Mouse (Mus musculus): ENCODE data around the gene Apopt1. TPM values are rescaled to one million over a fixed set of nuclear protein-coding genes. Genes with fewer than 3 reads are reported as not detected.
A peak's percentile ranks its signal among the peaks of the same experiment; 100 is the strongest.

The Apopt1 gene
- polyA plus RNA-seq, 1 experiment from 2014 or later = 57.8 TPM

DNA sequence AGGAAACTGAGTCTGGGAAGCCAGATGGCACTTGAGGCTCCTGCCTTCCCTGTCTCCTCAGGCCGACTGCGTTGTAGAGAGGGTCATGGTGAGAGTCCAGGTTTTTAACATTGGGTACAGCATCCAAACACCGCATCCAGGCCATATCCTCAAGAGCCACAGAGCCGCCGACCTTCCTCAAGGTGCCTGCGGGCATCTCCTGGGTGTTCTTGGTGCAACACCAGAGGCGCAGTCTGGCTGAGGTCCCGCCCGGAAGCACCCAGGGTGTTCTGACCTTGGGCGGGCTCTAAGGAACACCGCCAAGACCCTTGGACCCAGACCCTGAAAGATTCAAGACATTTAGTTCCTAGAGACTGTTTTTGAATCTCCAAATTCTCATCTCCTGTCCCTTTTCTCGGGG is 40.5 kb upstream of the Apopt1 start:
- Histone ChIP-seq H3K36me3 (ENCODE audit: insufficient read depth, low read length) (no peaks in the 10 kb centered on the region), H3K9ac (ENCODE audit: low read depth, low read length) (no peak overlapping the region; the same call in 1 of the 2 replicates), H3K4me2 (ENCODE audit: low read length) (peak overlapping the region; percentile 90), H3K27me3 (ENCODE audit: insufficient read depth, low read length) (peaks cover 17% of the 10 kb centered on the region), H3K4me3 (replicated peaks; ENCODE audit: low read depth, low read length) (peak overlapping the region; percentile 46), H3K4me1 (replicated peaks; ENCODE audit: insufficient read depth, low read length) (peaks cover 39% of the 10 kb centered on the region), H3K9me3 (replicated peaks; ENCODE audit: low read length) (no peaks in the 10 kb centered on the region), H3K27ac (no peak overlapping the region)
- TF ChIP-seq CTCF (IDR thresholded peaks at IDR 0.05; ENCODE audit: low read depth) = no peak
- ATAC-seq (replicated peaks; ENCODE audit: low FRiP score, low read depth) (no peak), DNase-seq (ENCODE audit: low spot score) (no peak)
- WGBS = 12% methylated on average over 12 of the region's 12 CpGs

DNA sequence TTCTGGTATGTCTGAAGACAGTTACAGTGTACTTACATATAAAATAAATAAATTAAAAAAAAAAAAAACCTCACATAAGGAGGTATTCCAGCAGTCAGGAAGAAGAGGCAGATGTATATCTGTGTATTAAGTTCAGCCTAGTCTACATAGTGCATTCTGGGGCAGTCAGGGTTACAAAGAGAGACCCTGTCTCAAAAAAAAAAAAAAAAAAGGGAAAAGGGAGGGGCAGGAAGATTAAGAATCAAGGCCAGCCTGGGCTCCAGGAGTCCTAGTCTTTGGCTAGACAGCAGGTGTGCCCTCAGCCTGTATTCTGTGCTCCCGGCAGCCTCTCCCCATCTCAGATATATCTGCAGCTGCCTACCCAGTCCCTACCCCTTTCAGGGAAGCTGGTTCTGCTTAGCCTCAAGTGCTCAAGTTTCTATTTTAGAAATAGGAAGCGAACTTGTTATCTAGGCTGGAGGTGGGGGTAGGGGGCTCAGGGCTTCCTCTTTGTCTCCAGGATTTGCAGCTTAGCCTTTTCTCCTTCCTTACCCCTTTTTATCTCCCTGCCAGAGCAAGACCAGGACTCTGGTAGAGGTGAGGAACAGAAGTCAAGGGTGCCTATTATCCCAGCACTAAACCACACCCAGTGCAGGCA is 38.1 kb upstream of the Apopt1 start:
- no peak overlapping the region for H3K4me3 ChIP-seq (replicated peaks; ENCODE audit: low read depth, low read length)
- H3K4me2 ChIP-seq (ENCODE audit: low read length) = no peak overlapping the region
- peaks cover 16% of the 10 kb centered on the region for H3K27me3 ChIP-seq (ENCODE audit: insufficient read depth, low read length)
- no peak for DNase-seq (ENCODE audit: low spot score)
- no peak overlapping the region for H3K27ac ChIP-seq
- no peak for ATAC-seq (replicated peaks; ENCODE audit: low FRiP score, low read depth)
- H3K36me3 ChIP-seq (ENCODE audit: insufficient read depth, low read length) = no peaks in the 10 kb centered on the region
- H3K9me3 ChIP-seq (replicated peaks; ENCODE audit: low read length) = no peaks in the 10 kb centered on the region
- 54% methylated on average over 2 of the region's 2 CpGs for WGBS
- peaks cover 30% of the 10 kb centered on the region for H3K4me1 ChIP-seq (replicated peaks; ENCODE audit: insufficient read depth, low read length)
- no peak for TF ChIP-seq CTCF (IDR thresholded peaks at IDR 0.05; ENCODE audit: low read depth)
- H3K9ac ChIP-seq (ENCODE audit: low read depth, low read length) = no peak overlapping the region

DNA sequence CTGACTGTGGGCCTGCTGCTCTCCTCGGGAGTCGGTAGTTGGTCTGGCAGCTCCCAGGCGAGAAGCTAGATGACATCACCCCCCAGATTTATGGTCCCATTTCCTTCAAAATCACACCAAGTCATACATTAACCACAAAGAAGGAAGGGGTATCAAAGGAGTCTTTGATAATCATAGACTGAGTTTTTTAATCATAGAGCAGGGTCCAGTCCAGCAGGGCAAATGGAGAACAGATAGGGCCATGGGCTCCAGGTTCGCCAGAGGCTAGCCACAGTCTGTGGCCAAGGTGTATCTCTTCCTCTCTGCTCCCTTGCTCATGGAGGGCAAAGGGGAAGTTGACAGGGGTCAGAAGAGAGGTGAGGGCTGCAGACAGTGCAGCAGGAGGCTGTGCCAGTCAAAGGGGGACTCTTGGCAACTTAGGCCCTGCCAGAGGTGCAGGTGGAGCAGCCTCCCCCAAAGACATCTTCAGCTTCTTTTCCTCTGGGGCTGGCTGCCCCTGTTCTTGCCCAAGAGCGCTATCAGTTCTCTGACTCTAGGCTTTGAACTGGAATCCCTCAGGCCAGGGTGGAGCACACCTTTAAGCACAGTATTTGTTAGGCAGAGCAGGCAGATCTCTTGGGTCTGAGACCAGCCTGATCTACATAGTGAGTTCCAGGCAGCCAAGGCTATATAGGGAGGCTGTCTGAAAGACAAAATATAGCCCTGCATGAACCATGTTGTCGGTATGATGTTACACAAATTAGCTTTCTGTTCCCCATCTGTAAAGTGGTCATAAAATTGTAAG is 37.1 kb upstream of the Apopt1 start:
- Histone ChIP-seq H3K27ac (no peak overlapping the region), H3K9ac (ENCODE audit: low read depth, low read length) (no peak overlapping the region), H3K9me3 (replicated peaks; ENCODE audit: low read length) (no peaks in the 10 kb centered on the region), H3K4me3 (replicated peaks; ENCODE audit: low read depth, low read length) (no peak overlapping the region), H3K36me3 (ENCODE audit: insufficient read depth, low read length) (no peaks in the 10 kb centered on the region), H3K27me3 (ENCODE audit: insufficient read depth, low read length) (peaks cover 14% of the 10 kb centered on the region; the same call in 1 of the 2 replicates), H3K4me1 (replicated peaks; ENCODE audit: insufficient read depth, low read length) (peaks cover 22% of the 10 kb centered on the region), H3K4me2 (ENCODE audit: low read length) (no peak overlapping the region)
- ATAC-seq (replicated peaks; ENCODE audit: low FRiP score, low read depth) = no peak
- no peak for DNase-seq (ENCODE audit: low spot score)
- WGBS = 66% methylated on average over 6 of the region's 6 CpGs
- TF ChIP-seq CTCF (IDR thresholded peaks at IDR 0.05; ENCODE audit: low read depth) = no peak

- 17% methylated on average over 5 of the region's 5 CpGs for WGBS
- no peak for TF ChIP-seq CTCF (IDR thresholded peaks at IDR 0.05; ENCODE audit: low read depth)
- Histone ChIP-seq H3K36me3 (ENCODE audit: insufficient read depth, low read length) (no peaks in the 10 kb centered on the region), H3K4me2 (ENCODE audit: low read length) (peak overlapping the region; percentile 88), H3K27ac (peak overlapping the region; percentile 88), H3K4me1 (replicated peaks; ENCODE audit: insufficient read depth, low read length) (peaks cover 10% of the 10 kb centered on the region), H3K9ac (ENCODE audit: low read depth, low read length) (peak overlapping the region; percentile 59), H3K27me3 (ENCODE audit: insufficient read depth, low read length) (peaks cover 11% of the 10 kb centered on the region; the same call in 1 of the 2 replicates), H3K4me3 (replicated peaks; ENCODE audit: low read depth, low read length) (peak overlapping the region; percentile 89), H3K9me3 (replicated peaks; ENCODE audit: low read length) (no peaks in the 10 kb centered on the region)
- ATAC-seq (replicated peaks; ENCODE audit: low FRiP score, low read depth) (peak; percentile 9), DNase-seq (ENCODE audit: low spot score) (no peak)
Measured at GRCm38 (mm10) chr12:111677421-111677820, 35.6 kb upstream of the Apopt1 start.

- WGBS = under 1% methylated on average over 51 of the region's 51 CpGs
Measured at GRCm38 (mm10) chr12:111677882-111678669, 35.0 kb upstream of the Apopt1 start, which contains the start of gene Trmt61a. Gene Trmt61a (plus strand): TSS chr12:111678105.

DNA sequence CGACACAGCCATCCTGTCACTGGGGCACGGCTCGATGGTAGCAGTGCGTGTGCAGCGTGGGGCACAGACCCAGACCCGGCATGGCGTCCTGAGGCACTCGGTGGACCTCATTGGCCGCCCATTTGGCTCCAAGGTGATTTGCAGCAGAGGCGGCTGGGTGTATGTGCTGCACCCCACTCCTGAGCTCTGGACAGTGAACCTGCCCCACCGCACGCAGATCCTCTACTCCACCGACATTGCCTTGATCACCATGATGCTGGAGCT is 34.5 kb upstream of the Apopt1 start:
- no peak for TF ChIP-seq CTCF (IDR thresholded peaks at IDR 0.05; ENCODE audit: low read depth)
- Histone ChIP-seq H3K4me1 (replicated peaks; ENCODE audit: insufficient read depth, low read length) (peaks cover 6% of the 10 kb centered on the region; the same call in 1 of the 2 replicates), H3K9me3 (replicated peaks; ENCODE audit: low read length) (no peaks in the 10 kb centered on the region), H3K27ac (no peak overlapping the region), H3K27me3 (ENCODE audit: insufficient read depth, low read length) (peaks cover 6% of the 10 kb centered on the region; the same call in 1 of the 2 replicates), H3K4me3 (replicated peaks; ENCODE audit: low read depth, low read length) (peak overlapping the region; percentile 89), H3K36me3 (ENCODE audit: insufficient read depth, low read length) (no peaks in the 10 kb centered on the region), H3K4me2 (ENCODE audit: low read length) (peak overlapping the region; percentile 88), H3K9ac (ENCODE audit: low read depth, low read length) (peak overlapping the region; percentile 59)
- ATAC-seq (replicated peaks; ENCODE audit: low FRiP score, low read depth) (no peak), DNase-seq (ENCODE audit: low spot score) (no peak)
- 3% methylated on average over 13 of the region's 13 CpGs for WGBS

More at GRCm38 (mm10) chr12:111677882-111678669, 35.0 kb upstream of the Apopt1 start, which contains the start of gene Trmt61a:
- DNase-seq (ENCODE audit: low spot score) (peak; percentile 97), ATAC-seq (replicated peaks; ENCODE audit: low FRiP score, low read depth) (peak; percentile 93)
- Histone ChIP-seq H3K9ac (ENCODE audit: low read depth, low read length) (peak within 1 kb of the TSS; percentile 59), H3K9me3 (replicated peaks; ENCODE audit: low read length) (no peaks in the 10 kb centered on the region), H3K4me3 (replicated peaks; ENCODE audit: low read depth, low read length) (peak within 1 kb of the TSS; percentile 89), H3K27me3 (ENCODE audit: insufficient read depth, low read length) (peaks cover 6% of the 10 kb centered on the region; the same call in 1 of the 2 replicates), H3K4me2 (ENCODE audit: low read length) (peak within 1 kb of the TSS; percentile 88), H3K27ac (peak within 1 kb of the TSS; percentile 88), H3K4me1 (replicated peaks; ENCODE audit: insufficient read depth, low read length) (peaks cover 6% of the 10 kb centered on the region; the same call in 1 of the 2 replicates), H3K36me3 (ENCODE audit: insufficient read depth, low read length) (no peaks in the 10 kb centered on the region)
- TF ChIP-seq CTCF (IDR thresholded peaks at IDR 0.05; ENCODE audit: low read depth) = no peak

All from kidney, postnatal 0 days (tissue).